Mouse (Mus musculus) heart, adult 9 months (tissue): ENCODE measurements at regions not wholly inside any gene's neighbourhood (a gene's known extent, or its start where the extent isn't known, plus 50 kb on each side); places are given as distances from the start of the nearest gene placed in this dataset.

ENCODE experiments used
- DNase-seq, 2 experiments: peaks; one replicate each; pipeline ENCODE4 v3.0.0; 2022; ENCODE audit warnings: low spot score in 2 of 2

GRCm38 (mm10) chr2:93135324-93135723, 52.0 kb upstream of the Trp53i11 start:
- DNase-seq: peak; percentile 67 to 83

- DNase-seq: no peak
These were observed 53.9 kb upstream of the Trp53i11 start for GRCm38 (mm10) chr2:93133301-93133971.

GRCm38 (mm10) chr2:93131825-93132623, 55.3 kb upstream of the Trp53i11 start:
- DNase-seq: peak; percentile 66 to 77

GRCm38 (mm10) chr2:93131236-93131635, 56.1 kb upstream of the Trp53i11 start:
- DNase-seq: no peak

GRCm38 (mm10) chr2:93129176-93129575, 58.2 kb upstream of the Trp53i11 start:
- no peak for DNase-seq

GRCm38 (mm10) chr2:93126595-93127165, 60.7 kb upstream of the Trp53i11 start:
- peak; percentile 86 to 91 for DNase-seq

GRCm38 (mm10) chr2:93126112-93126511, 61.2 kb upstream of the Trp53i11 start:
- no peak for DNase-seq

- no peak for DNase-seq
These were observed 62.4 kb upstream of the Trp53i11 start for GRCm38 (mm10) chr2:93124866-93125467.

- DNase-seq: no peak
These were observed 63.5 kb upstream of the Trp53i11 start for GRCm38 (mm10) chr2:93123829-93124228.

- DNase-seq: no peak
These were observed 67.0 kb upstream of the Trp53i11 start for GRCm38 (mm10) chr2:93120386-93120785.

GRCm38 (mm10) chr2:93119001-93119400, 68.3 kb upstream of the Trp53i11 start:
- DNase-seq: no peak

GRCm38 (mm10) chr2:93115303-93115702, 69.3 kb upstream of the Prdm11 start:
- no peak for DNase-seq

GRCm38 (mm10) chr2:93113929-93114328, 68.0 kb upstream of the Prdm11 start:
- no peak for DNase-seq

GRCm38 (mm10) chr2:93112320-93112719, 66.4 kb upstream of the Prdm11 start:
- no peak for DNase-seq

GRCm38 (mm10) chr2:93110898-93111297, 64.9 kb upstream of the Prdm11 start:
- no peak for DNase-seq

GRCm38 (mm10) chr2:93106581-93106980, 60.6 kb upstream of the Prdm11 start:
- DNase-seq: no peak

GRCm38 (mm10) chr2:93101991-93102390, 56.0 kb upstream of the Prdm11 start:
- no peak for DNase-seq

- DNase-seq: peak in 1 of 2 experiments; percentile 14
These were observed 53.8 kb upstream of the Prdm11 start for GRCm38 (mm10) chr2:93099780-93100179.

GRCm38 (mm10) chr2:93097016-93097415, 51.0 kb upstream of the Prdm11 start:
- DNase-seq: no peak

- no peak for DNase-seq
These were observed 50.2 kb upstream of the Prdm11 start for GRCm38 (mm10) chr2:93096078-93096729.
